Mouse (Mus musculus): ENCODE data around the gene Jpt1. TPM values are rescaled to one million over a fixed set of nuclear protein-coding genes. Genes with fewer than 3 reads are reported as not detected.

Gene Jpt1
- polyA plus RNA-seq (2014; fragmentation: Nextera tagmentation; extraction: Ambion mirVana), result 511 and 538 TPM in 2 replicates

DNA sequence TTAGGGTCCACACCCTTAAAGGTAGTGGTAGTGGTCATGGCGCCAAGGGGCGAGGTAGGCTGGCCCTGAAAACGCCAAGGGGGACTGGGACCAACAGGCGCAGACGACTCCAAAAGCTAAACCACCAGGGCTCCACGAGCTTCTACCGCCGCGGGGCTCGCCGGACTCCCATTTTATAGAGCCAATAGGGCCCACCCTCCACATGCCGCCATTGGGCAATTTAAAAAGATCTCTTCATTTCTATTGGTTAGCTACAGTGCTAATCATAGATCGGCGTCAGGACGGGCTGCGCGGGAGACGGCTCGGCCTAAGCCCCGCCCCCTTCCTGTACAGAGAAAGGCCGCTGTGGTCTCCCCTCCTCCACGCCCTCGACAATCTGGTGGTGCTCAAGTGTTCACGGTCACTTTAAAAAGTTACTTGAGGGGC is at the start of gene Jpt1:
Gene Jpt1 (minus strand): TSS at position 150 of the 426 bp plus-strand sequence.
- peak; percentile 95 for ATAC-seq (ENCODE audit: insufficient number of reproducible peaks, insufficient read depth, low FRiP score, low read depth)
- WGBS, result under 1% methylated on average over 24 of the region's 24 CpGs
- Histone ChIP-seq H3K27me3 (ENCODE audit: control insufficient read depth, insufficient read depth, low read length) (no peaks in the 10 kb centered on the region), H3K9ac (ENCODE audit: low read length) (peak within 1 kb of the TSS; percentile 98), H3K9me3 (ENCODE audit: control insufficient read depth, low read length) (no peaks in the 10 kb centered on the region), H3K36me3 (ENCODE audit: control insufficient read depth, insufficient read depth, low read length) (no peaks in the 10 kb centered on the region), H3K4me3 (ENCODE audit: control insufficient read depth in 1 of 2, insufficient read depth in 1 of 2, low read depth in 1 of 2, low read length in 2 of 2) (peak within 1 kb of the TSS; percentile 82 to 97), H3K27ac (replicated peaks in 1 of 2; ENCODE audit: control insufficient read depth in 1 of 2, insufficient read depth in 1 of 2, low read depth in 2 of 2, low read length in 2 of 2) (peak within 1 kb of the TSS; percentile 82 to 91), H3K4me2 (ENCODE audit: low read length) (peak within 1 kb of the TSS; percentile 79), H3K4me1 (ENCODE audit: control insufficient read depth in 2 of 2, insufficient read depth in 2 of 2, low read length in 2 of 2) (peaks cover 24 to 40% of the 10 kb centered on the region in 2 experiments)

DNA sequence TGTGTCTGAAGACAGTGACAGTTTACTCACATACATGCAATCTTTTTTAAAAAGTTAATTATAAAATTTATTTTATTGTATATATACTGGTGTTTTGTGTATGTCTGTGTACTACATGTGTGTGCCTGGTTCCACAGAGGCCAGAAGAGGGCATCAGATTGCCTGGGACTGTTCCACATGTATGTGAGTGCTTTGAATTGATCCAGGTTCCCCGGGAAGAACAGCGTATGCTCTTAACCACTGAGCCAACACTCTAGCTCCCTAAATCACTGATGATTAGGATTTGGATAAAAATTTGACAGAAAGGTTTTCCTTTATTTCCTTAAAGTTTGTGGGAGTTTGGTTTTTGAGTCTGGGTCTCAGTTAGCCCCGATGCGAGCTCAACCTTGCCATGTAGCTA is 49.2 kb upstream of the Jpt1 start:
- H3K27ac ChIP-seq (replicated peaks in 1 of 2; ENCODE audit: control insufficient read depth in 1 of 2, insufficient read depth in 1 of 2, low read depth in 2 of 2, low read length in 2 of 2), result peak overlapping the region in 1 of 2 experiments; percentile 81; a peak in 1 of 4 replicates
- peaks cover 3 to 15% of the 10 kb centered on the region in 2 experiments; a peak in 3 of 4 replicates for H3K4me1 ChIP-seq (ENCODE audit: control insufficient read depth in 2 of 2, insufficient read depth in 2 of 2, low read length in 2 of 2)

DNA sequence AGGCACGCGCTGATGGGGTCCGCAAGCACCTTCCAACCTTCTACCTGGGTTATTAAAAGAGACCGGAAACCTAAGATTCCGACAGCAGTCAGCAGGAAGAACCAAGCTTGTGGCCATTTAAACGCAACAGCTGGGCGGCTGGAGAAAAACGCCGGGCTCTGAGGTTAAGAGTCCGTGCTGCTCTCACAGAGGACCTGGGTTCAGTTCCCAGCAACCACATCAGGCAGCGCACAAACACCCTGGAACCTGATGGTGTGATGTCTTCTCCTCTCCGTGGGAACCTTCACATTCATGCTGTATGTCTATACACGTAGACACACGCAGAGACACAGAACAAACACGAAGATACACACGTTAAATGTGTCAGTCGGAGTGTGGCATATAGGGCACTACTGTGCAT is 41.5 kb upstream of the Jpt1 start:
- WGBS, result 74% methylated on average over 17 of the region's 17 CpGs
- H3K27me3 ChIP-seq (ENCODE audit: control insufficient read depth, insufficient read depth, low read length), result no peaks in the 10 kb centered on the region
- H3K4me3 ChIP-seq (ENCODE audit: control insufficient read depth in 1 of 2, insufficient read depth in 1 of 2, low read depth in 1 of 2, low read length in 2 of 2), result no peak overlapping the region
- H3K4me2 ChIP-seq (ENCODE audit: low read length), result no peak overlapping the region
- no peak overlapping the region for H3K27ac ChIP-seq (replicated peaks in 1 of 2; ENCODE audit: control insufficient read depth in 1 of 2, insufficient read depth in 1 of 2, low read depth in 2 of 2, low read length in 2 of 2)
- H3K9ac ChIP-seq (ENCODE audit: low read length), result no peak overlapping the region
- H3K9me3 ChIP-seq (ENCODE audit: control insufficient read depth, low read length), result no peaks in the 10 kb centered on the region
- ATAC-seq (ENCODE audit: insufficient number of reproducible peaks, insufficient read depth, low FRiP score, low read depth), result no peak
- H3K4me1 ChIP-seq (ENCODE audit: control insufficient read depth in 2 of 2, insufficient read depth in 2 of 2, low read length in 2 of 2), result no peaks in the 10 kb centered on the region
- H3K36me3 ChIP-seq (ENCODE audit: control insufficient read depth, insufficient read depth, low read length), result no peaks in the 10 kb centered on the region

More for the DNA sequence above, 49.2 kb upstream of the Jpt1 start:
- Histone ChIP-seq H3K36me3 (ENCODE audit: control insufficient read depth, insufficient read depth, low read length) (peaks cover 27% of the 10 kb centered on the region), H3K9me3 (ENCODE audit: control insufficient read depth, low read length) (no peaks in the 10 kb centered on the region), H3K9ac (ENCODE audit: low read length) (peak overlapping the region; percentile 84), H3K4me3 (ENCODE audit: control insufficient read depth in 1 of 2, insufficient read depth in 1 of 2, low read depth in 1 of 2, low read length in 2 of 2) (peak overlapping the region; percentile 69 to 71; a peak in 3 of 4 replicates), H3K4me2 (ENCODE audit: low read length) (peak overlapping the region; percentile 86), H3K27me3 (ENCODE audit: control insufficient read depth, insufficient read depth, low read length) (no peaks in the 10 kb centered on the region)
- 44% methylated on average over 4 of the region's 4 CpGs for WGBS
- ATAC-seq (ENCODE audit: insufficient number of reproducible peaks, insufficient read depth, low FRiP score, low read depth), result no peak

DNA sequence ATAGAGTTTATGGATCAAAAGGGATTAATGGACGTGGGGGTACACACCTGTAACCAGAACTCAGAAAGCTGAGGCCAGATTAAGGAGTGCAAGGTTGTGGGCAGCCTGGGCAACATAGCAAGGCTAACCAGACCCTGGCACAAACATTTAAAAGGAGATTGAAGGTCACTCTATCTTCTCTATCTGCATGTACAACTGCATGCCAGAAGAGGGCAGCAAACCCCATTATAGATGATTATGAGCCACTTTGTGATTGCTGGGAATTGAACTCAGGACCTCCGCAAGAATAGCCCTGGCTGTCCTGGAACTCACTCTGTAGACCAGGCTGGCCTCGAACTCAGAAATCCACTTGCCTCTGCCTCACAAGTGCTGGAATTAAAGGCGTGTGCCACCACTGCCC is 38.6 kb upstream of the Jpt1 start:
- 54% methylated on average over 4 of the region's 4 CpGs for WGBS
- H3K4me1 ChIP-seq (ENCODE audit: control insufficient read depth in 2 of 2, insufficient read depth in 2 of 2, low read length in 2 of 2), result no peaks in the 10 kb centered on the region
- H3K9ac ChIP-seq (ENCODE audit: low read length), result no peak overlapping the region
- ATAC-seq (ENCODE audit: insufficient number of reproducible peaks, insufficient read depth, low FRiP score, low read depth), result no peak
- no peak overlapping the region for H3K4me2 ChIP-seq (ENCODE audit: low read length)
- H3K27ac ChIP-seq (replicated peaks in 1 of 2; ENCODE audit: control insufficient read depth in 1 of 2, insufficient read depth in 1 of 2, low read depth in 2 of 2, low read length in 2 of 2), result no peak overlapping the region
- H3K36me3 ChIP-seq (ENCODE audit: control insufficient read depth, insufficient read depth, low read length), result no peaks in the 10 kb centered on the region
- H3K9me3 ChIP-seq (ENCODE audit: control insufficient read depth, low read length), result no peaks in the 10 kb centered on the region; the same call in 1 of the 2 replicates
- no peak overlapping the region for H3K4me3 ChIP-seq (ENCODE audit: control insufficient read depth in 1 of 2, insufficient read depth in 1 of 2, low read depth in 1 of 2, low read length in 2 of 2)
- no peaks in the 10 kb centered on the region for H3K27me3 ChIP-seq (ENCODE audit: control insufficient read depth, insufficient read depth, low read length)

DNA sequence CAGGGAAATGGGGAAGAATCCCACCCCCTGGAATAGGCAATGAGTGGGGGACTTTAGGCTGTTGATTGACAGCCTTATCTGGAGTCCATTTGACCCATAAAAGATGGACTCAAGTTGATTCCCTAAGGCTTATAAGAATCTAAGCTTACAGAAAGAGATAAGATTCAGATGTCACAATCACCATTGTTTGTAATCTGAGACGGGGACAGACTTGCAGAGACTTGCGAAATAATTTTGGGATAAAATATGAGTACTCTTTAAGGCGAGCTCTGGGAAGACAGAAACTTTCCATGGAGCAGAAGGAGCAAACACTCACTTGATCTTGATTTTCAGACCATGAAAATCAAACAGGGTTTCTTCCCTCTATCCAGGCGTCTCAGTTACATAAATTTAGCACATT is 29.4 kb upstream of the Jpt1 start:
- H3K36me3 ChIP-seq (ENCODE audit: control insufficient read depth, insufficient read depth, low read length), result no peaks in the 10 kb centered on the region
- no peak overlapping the region for H3K4me2 ChIP-seq (ENCODE audit: low read length)
- no peak overlapping the region for H3K4me3 ChIP-seq (ENCODE audit: control insufficient read depth in 1 of 2, insufficient read depth in 1 of 2, low read depth in 1 of 2, low read length in 2 of 2)
- no peak for ATAC-seq (ENCODE audit: insufficient number of reproducible peaks, insufficient read depth, low FRiP score, low read depth)
- WGBS, result 65% methylated on average over 4 of the region's 4 CpGs
- H3K9ac ChIP-seq (ENCODE audit: low read length), result no peak overlapping the region
- H3K27me3 ChIP-seq (ENCODE audit: control insufficient read depth, insufficient read depth, low read length), result no peaks in the 10 kb centered on the region
- no peak overlapping the region for H3K27ac ChIP-seq (replicated peaks in 1 of 2; ENCODE audit: control insufficient read depth in 1 of 2, insufficient read depth in 1 of 2, low read depth in 2 of 2, low read length in 2 of 2)
- H3K4me1 ChIP-seq (ENCODE audit: control insufficient read depth in 2 of 2, insufficient read depth in 2 of 2, low read length in 2 of 2), result no peaks in the 10 kb centered on the region
- no peaks in the 10 kb centered on the region for H3K9me3 ChIP-seq (ENCODE audit: control insufficient read depth, low read length)

DNA sequence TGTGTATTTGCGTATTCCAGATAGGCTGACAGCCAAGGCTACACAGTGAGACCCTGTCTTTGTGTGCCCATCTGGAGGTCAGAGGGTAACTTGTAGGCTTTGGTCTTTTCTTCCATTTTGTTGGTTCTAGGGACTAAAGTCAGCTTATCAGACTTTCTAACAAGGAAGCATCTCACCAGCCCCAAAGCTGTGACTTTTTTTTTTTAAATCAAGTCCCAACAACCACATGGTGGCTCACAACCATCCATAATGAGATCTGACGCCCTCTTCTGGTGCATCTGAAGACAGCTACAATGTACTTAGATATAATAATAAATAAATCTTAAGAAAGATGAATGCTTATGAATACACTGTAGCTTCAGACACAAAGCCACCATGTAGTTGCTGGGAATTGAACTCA is 23.9 kb upstream of the Jpt1 start:
- Histone ChIP-seq H3K9ac (ENCODE audit: low read length) (no peak overlapping the region), H3K4me2 (ENCODE audit: low read length) (no peak overlapping the region), H3K4me3 (ENCODE audit: control insufficient read depth in 1 of 2, insufficient read depth in 1 of 2, low read depth in 1 of 2, low read length in 2 of 2) (no peak overlapping the region), H3K4me1 (ENCODE audit: control insufficient read depth in 2 of 2, insufficient read depth in 2 of 2, low read length in 2 of 2) (peaks cover 3 to 11% of the 10 kb centered on the region in 2 experiments; a peak in 2 of 4 replicates), H3K36me3 (ENCODE audit: control insufficient read depth, insufficient read depth, low read length) (peaks cover 11% of the 10 kb centered on the region), H3K27me3 (ENCODE audit: control insufficient read depth, insufficient read depth, low read length) (no peaks in the 10 kb centered on the region), H3K27ac (replicated peaks in 1 of 2; ENCODE audit: control insufficient read depth in 1 of 2, insufficient read depth in 1 of 2, low read depth in 2 of 2, low read length in 2 of 2) (no peak overlapping the region), H3K9me3 (ENCODE audit: control insufficient read depth, low read length) (no peaks in the 10 kb centered on the region)
- ATAC-seq (ENCODE audit: insufficient number of reproducible peaks, insufficient read depth, low FRiP score, low read depth), result no peak
- 60% methylated on average over 2 of the region's 2 CpGs for WGBS

DNA sequence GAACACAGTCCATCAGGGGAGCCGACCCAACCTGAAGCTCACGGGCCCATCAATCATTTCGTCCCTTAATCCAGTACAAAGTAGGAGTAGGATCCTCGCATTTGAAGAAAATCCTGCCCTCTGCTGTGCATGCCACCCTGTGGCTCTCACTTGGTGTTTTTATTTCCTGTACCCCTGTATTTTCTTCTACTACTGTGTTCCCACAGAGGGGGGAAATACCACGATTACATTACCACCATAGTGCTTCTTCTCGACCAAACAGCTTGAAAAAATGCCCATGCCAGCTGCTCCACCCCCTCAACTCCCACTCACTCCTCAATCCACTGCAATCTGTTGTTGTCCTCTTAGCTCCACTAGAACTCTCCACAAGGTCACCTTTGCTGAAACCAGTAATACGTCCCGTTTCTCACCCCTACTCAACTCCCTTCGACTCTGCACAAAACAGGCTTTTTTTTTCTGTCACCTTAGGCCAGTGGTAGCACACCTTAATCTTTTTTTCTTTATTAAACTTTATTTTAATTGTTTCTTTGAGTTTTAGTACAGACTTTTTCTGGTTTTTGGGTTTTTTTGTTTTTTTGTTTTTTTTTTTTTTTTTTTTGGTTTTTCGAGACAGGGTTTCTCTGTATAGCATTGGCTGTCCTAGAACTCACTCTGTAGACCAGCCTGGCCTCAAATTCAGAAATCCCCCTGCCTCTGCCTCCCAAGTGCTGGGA is 22.8 kb upstream of the Jpt1 start:
- Histone ChIP-seq H3K4me3 (ENCODE audit: control insufficient read depth in 1 of 2, insufficient read depth in 1 of 2, low read depth in 1 of 2, low read length in 2 of 2) (peak overlapping the region; percentile 30 to 96; a peak in 2 of 4 replicates), H3K27ac (replicated peaks in 1 of 2; ENCODE audit: control insufficient read depth in 1 of 2, insufficient read depth in 1 of 2, low read depth in 2 of 2, low read length in 2 of 2) (peak overlapping the region; percentile 96 to 100), H3K9me3 (ENCODE audit: control insufficient read depth, low read length) (no peaks in the 10 kb centered on the region), H3K4me2 (ENCODE audit: low read length) (peak overlapping the region; percentile 90), H3K36me3 (ENCODE audit: control insufficient read depth, insufficient read depth, low read length) (peaks cover 22% of the 10 kb centered on the region), H3K9ac (ENCODE audit: low read length) (no peak overlapping the region), H3K27me3 (ENCODE audit: control insufficient read depth, insufficient read depth, low read length) (no peaks in the 10 kb centered on the region), H3K4me1 (ENCODE audit: control insufficient read depth in 2 of 2, insufficient read depth in 2 of 2, low read length in 2 of 2) (peaks cover 3 to 11% of the 10 kb centered on the region in 2 experiments; a peak in 2 of 4 replicates)
- ATAC-seq (ENCODE audit: insufficient number of reproducible peaks, insufficient read depth, low FRiP score, low read depth), result no peak
- 83% methylated on average over 10 of the region's 10 CpGs for WGBS
